Mouse (Mus musculus) embryonic fibroblast, embryonic 13.5 days (primary cell): ENCODE results near the gene Ankrd39. TPM values are rescaled to one million over a fixed set of nuclear protein-coding genes. Genes with fewer than 3 reads are reported as not detected.

Experiments used
- H3K27ac ChIP-seq: 2 replicates; pipeline ENCODE4 v1.5.1; 2012; ENCODE audit warnings: low read length, control low read depth, inconsistent platforms; ENCODE audit not compliant: insufficient read depth
- H3K4me1 ChIP-seq: 2 replicates; pipeline ENCODE4 v1.6.1; 2011; ENCODE audit warnings: low read length; ENCODE audit not compliant: control insufficient read depth, insufficient read depth
- H3K4me3 ChIP-seq: 2 replicates; pipeline ENCODE4 v1.5.1; 2011; ENCODE audit warnings: mild to moderate bottlenecking, control low read depth, low read length; ENCODE audit not compliant: insufficient read depth
- CTCF ChIP-seq: IDR thresholded peaks from 2 replicates; pipeline ENCODE4 v1.5.1; 2011; ENCODE audit warnings: mild to moderate bottlenecking, control low read depth, low read length, moderate library complexity, borderline replicate concordance; ENCODE audit not compliant: insufficient read depth
- POLR2A ChIP-seq: IDR thresholded peaks from 2 replicates; pipeline ENCODE4 v1.6.1; 2011; ENCODE audit warnings: low read depth, mild to moderate bottlenecking, control low read depth, low read length, moderate library complexity
- polyA plus RNA-seq: library from polyadenylated mRNA; stranded (reverse); fragments of >200 nt; gene quantifications from 2 replicates; pipeline ENCODE4 v1.2.4, GENCODE M21; 2011; ENCODE audit warnings: low read depth; ENCODE audit not compliant: missing spikeins, insufficient read length

The Ankrd39 gene
- polyA plus RNA-seq, 1 experiment, result 7.7 TPM

DNA sequence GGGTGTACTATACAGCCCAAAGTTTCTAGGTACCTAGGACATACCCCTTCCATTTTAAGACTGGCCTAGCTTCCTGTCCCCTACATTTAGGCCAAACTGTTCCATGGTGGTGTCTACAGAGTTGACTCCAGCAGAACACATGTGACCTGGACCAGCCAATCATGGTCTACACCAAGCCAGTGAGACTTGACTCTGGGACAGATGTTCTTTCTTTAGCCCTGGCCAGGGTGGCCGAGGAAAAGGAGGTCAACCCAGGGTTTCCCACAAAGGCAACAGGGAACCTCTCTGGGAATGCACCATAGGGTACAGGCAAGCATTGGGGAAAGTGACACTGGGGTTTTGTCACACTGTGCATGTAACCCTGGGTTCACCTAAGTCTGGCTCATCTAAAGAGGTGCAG lies 25.5 kb upstream of the Ankrd39 start:
- no peak overlapping the region for H3K4me3 ChIP-seq
- no peak overlapping the region for H3K27ac ChIP-seq
- TF ChIP-seq CTCF, result no peak
- no peak for TF ChIP-seq POLR2A
- H3K4me1 ChIP-seq, result no peaks in the 10 kb centered on the region

DNA sequence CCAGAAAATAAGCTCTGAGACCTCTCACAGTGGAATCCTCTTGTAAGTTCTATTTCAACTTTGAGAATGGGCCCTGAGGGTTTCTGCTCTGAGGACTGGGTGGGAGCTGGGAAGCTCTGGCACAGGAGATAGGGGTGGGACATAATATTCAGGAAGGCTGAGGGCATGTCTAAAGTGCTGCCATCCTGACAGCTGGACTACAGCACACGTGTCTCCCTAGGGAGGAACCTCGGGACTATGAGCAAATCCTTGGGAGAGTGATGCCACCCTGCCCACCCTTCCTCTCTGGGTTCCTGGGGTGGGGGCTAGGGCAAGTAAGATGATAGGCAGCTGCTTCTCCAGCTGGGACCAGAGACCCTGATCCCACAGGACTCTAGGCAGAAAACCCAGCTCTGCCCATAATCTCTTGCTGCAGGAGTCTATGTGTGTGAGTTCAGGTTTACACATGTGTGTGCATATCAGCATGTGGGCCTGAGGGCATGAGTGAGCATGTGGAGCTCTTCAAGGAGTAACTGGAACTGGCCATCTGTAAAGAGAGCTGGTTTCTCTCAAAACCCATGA lies 25.0 kb upstream of the Ankrd39 start:
- Histone ChIP-seq H3K4me1 (no peaks in the 10 kb centered on the region), H3K4me3 (no peak overlapping the region), H3K27ac (no peak overlapping the region)
- no peak for TF ChIP-seq CTCF

DNA sequence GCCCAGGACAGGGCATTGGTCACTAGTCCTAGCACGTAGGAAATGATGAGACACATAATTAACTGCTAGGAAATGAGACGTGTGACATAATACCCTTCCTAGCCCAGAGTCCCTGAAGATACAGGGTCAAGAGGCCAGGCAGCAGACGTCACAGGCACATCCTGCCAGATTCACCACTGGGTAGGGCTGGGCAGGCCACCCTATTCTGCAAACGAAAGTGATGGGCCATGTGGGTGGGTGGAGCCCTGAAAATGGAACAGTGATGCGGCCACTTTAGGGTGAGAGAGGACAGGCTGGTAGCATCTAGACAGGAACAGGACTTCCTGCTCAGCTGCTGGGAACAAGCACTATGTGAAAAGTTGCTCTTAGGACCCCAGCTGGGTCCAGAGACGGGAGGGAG lies 24.4 kb upstream of the Ankrd39 start:
- Histone ChIP-seq H3K4me3 (no peak overlapping the region), H3K4me1 (0 out of 2 replicates have a peak, but pooled peaks cover under 1% of the 10 kb centered on the region), H3K27ac (no peak overlapping the region)
- TF ChIP-seq CTCF (no peak), POLR2A (no peak)

DNA sequence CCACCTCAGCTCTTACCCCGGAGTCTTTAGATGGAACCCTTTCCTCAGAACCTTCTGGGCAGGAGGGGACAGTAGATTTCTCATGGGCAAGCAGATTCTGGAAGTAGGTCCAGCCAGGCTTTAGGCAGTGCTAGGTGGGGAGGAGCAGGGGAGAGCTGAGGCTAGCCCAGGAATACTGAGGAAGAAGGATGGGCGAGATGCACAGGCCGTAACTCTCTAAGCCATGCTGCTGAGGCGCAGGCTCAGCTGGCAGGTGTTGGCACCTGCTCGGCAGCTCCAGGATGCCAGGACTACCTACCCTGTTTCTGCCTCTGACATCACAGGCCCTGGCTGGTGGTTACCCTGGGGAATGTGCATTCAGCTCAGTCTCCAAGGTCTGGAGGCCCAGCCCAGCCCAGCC lies 23.1 kb upstream of the Ankrd39 start:
- Histone ChIP-seq H3K27ac (no peak overlapping the region), H3K4me1 (0 out of 2 replicates have a peak, but pooled peaks cover 3% of the 10 kb centered on the region), H3K4me3 (no peak overlapping the region)
- TF ChIP-seq CTCF, result no peak
- no peak for TF ChIP-seq POLR2A

DNA sequence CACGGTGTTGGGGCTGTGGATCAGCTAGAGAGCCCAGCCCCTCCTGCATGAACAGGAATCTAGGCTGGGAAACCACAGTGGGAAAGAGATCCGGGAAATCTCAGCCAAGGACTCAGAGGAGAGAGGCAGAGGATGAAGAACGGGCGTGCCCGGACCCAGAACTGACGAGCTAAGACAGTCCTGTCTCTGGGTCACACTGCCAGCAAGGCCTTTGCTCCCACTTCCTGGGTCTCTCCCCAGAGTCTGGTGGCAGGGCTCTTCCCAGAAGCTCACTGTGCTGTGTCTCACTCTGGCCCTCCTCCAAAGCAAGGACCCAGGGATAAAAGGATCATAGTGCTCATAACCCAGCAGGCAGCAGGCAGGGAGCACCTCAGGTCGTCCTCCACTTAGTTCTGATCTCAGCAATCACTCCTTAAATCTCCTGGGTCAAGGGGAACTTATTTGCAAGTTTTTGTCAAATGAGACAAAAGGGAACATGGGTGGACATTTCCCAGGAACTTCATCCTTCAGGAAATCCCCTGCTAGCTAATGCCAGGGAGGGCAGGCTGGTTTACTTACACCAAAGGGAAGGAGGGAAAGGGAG lies 22.5 kb upstream of the Ankrd39 start:
- H3K27ac ChIP-seq, result no peak overlapping the region
- no peak overlapping the region for H3K4me3 ChIP-seq
- H3K4me1 ChIP-seq, result 0 out of 2 replicates have a peak, but pooled peaks cover 3% of the 10 kb centered on the region
- TF ChIP-seq POLR2A (no peak), CTCF (no peak)

DNA sequence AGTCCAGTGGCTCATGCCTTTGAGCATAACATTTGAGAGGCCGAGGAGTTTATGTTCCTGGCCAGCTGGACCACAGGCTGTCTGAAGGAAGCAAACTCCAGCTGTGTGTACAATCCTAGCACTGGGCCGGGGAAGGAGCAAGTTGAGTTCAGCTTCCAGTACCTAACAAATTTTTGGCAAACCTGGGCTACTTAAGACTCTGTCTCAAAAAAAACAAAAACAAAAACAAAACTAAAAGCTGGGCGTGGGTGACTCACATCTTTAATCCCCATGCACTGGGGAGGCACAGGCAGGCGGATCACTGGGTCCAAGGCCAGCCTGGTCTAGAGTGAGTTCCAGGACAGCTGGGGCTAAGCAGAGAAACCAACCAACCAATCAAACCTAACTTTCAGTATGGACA lies 21.5 kb upstream of the Ankrd39 start:
- Histone ChIP-seq H3K27ac (no peak overlapping the region), H3K4me3 (no peak overlapping the region), H3K4me1 (0 out of 2 replicates have a peak, but pooled peaks cover 3% of the 10 kb centered on the region)
- no peak for TF ChIP-seq POLR2A
- TF ChIP-seq CTCF, result no peak

DNA sequence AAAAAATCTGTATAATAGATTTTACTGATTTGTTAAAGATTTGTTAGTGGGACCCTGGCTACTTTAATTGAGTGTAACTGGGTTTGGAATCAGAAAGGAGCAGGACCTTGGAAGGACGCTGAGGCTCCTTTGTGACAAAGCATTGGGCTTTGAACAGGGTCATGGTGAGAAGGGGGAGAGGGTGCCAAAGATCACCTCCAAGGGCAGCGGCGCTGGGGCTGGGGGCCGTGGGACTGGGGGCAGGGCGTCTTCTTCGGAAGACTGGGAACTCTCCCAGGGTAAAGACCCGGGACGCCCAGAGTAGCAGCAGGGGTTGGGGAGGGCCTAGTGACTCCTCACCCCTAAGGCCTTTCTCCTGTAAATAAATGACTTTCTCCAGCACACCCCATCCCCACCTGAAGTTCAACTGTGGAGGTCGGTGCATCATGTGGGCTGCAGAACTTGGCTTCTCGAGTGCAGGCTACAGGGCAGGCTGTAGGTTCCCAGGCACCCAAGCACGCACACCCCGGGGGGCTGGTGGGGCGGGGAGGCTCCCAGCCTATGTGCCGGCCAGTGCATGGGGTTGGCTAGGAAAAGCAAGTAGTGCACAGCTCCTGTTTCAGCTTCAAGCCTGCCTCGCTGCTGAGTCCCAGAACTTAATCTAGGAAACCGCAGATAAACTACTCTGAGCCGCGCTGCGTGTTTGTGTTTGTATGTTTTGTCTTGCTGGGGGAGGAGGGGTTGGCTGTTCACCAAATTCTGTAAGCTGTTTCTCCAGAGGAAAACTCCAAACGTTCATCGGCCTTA lies 20.8 kb upstream of the Ankrd39 start:
- TF ChIP-seq CTCF (no peak), POLR2A (no peak)
- Histone ChIP-seq H3K4me3 (no peak overlapping the region), H3K27ac (no peak overlapping the region), H3K4me1 (0 out of 2 replicates have a peak, but pooled peaks cover 3% of the 10 kb centered on the region)

DNA sequence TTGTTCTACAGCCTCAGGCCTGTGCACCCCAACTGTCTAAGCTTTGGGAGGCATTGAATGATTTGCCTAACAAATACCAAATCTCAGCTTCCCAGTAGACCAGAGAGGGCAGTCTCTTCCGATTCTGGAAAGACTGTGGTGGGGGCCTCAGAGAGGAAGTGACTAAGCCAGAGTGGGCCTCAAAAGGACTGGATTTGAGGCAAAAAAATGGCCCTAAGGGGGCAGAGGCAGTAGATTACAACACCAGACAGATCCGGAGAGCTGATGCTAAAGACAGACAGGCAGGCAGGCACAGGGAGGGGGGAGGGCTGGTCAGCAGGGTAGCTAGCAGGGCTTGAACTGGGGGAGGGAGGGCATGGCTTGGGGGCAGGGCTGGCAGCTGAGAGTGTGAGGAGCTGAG lies 19.2 kb upstream of the Ankrd39 start:
- TF ChIP-seq CTCF (no peak), POLR2A (no peak)
- 0 out of 2 replicates have a peak, but pooled peaks cover 3% of the 10 kb centered on the region for H3K4me1 ChIP-seq
- no peak overlapping the region for H3K27ac ChIP-seq
- H3K4me3 ChIP-seq, result no peak overlapping the region

DNA sequence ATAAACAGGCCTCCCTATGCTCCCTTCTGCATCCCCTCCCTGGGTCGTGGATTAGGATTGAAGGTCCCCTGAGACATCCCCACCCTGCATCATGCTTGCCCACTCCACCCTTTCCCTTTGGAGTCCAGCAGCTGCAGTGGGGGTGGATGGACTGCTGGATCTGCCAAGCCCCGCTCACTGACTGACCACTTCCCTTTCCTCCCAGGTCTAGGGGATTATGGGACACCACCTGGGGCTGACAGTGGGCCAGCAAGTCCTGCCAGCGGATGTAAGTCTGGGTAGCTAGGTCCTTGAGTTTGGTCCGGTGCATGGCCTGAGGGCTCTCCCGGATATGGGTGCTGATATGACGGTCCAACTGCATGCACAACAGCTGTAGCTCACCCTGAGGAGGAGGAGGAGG lies 16.9 kb upstream of the Ankrd39 start:
- 0 out of 2 replicates have a peak, but pooled peaks cover 3% of the 10 kb centered on the region for H3K4me1 ChIP-seq
- no peak overlapping the region for H3K27ac ChIP-seq
- no peak for TF ChIP-seq POLR2A
- TF ChIP-seq CTCF, result no peak
- H3K4me3 ChIP-seq, result no peak overlapping the region

DNA sequence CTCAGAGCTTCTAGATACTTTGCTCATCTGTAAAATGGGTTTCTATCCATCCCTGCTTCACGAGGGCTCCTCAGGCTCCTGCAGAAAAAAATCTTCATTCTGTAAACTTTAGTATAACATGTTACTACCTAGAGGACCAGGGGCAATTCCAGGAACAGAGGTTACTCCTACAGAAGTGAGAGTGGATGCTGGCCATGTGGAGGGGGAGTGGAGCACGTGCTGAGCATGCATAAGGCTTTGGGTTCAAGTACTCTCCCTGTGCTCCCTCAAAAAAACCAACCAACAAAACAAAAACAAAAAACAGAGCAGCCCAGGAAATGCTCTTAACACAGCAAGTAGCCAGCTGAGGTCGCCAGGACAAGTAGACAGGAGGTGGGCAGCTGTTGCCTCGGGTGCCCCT lies 16.4 kb upstream of the Ankrd39 start:
- H3K4me3 ChIP-seq, result no peak overlapping the region
- TF ChIP-seq POLR2A (no peak), CTCF (no peak)
- H3K4me1 ChIP-seq, result 0 out of 2 replicates have a peak, but pooled peaks cover 3% of the 10 kb centered on the region
- no peak overlapping the region for H3K27ac ChIP-seq
